Mouse (Mus musculus): Measurements from ENCODE around the gene Rcc2.

DNA sequence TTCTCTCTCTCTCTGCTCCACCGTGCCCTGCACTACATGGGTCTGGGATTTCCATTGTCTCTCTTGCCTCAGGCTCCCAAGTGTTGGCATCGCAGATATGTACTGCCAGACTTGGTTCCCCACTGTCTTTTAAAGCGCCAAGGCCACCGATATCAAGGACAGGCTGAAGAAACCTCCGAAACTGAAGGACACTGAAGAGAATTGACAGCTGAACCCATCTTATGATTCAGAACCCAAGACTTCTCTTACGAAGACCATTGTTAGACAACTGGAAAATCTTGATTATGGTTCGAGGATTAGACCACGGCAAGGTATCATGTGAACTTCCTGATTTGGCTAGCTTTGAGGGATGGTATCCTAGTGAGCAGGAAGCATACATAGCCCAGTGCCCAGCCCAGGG is 45.5 kb upstream of the Rcc2 start:
- no peak for TF ChIP-seq ZC3H11A (IDR thresholded peaks at IDR 0.05; ENCODE audit: low read depth, low read length)
- no peak for TF ChIP-seq POLR2A (IDR thresholded peaks at IDR 0.05; ENCODE audit: low read depth, low read length)
- TF ChIP-seq IRF4 (IDR thresholded peaks at IDR 0.05; ENCODE audit: low read depth, low read length), result no peak
- no peak for TF ChIP-seq MAX (IDR thresholded peaks at IDR 0.05; ENCODE audit: low read length)
- TF ChIP-seq EP300 (IDR thresholded peaks at IDR 0.05; ENCODE audit: low read length), result no peak
- TF ChIP-seq ZNF384 (IDR thresholded peaks at IDR 0.05; ENCODE audit: low read depth, low read length), result no peak
